Mouse (Mus musculus) right cerebral cortex, postnatal 4 days (tissue): ENCODE data around the gene Dlst.

Experiments
- DNase-seq: peaks from one replicate; pipeline ENCODE4 v3.0.0-alpha.2; 2022

Dlst gene

DNA sequence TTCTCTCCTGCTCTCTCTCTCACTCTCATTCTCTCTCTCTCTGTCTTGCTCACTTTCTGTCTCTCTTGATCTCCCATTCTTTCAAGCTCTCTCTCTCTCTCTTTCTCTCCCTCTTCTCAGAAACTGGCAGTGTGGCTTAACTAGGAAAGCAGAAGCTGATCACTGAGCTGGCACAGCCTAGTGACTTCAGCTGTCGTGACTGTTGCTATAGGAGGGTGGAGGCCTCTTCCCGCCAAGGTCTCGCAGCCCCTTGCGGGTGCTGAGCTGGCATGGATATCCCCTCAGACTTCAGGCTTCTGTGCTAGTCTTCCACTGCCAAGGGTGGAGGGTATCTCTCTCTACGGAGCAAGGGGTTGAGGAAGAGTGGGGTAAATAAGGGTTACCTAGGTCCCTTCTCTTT, 72.3 kb downstream of the Dlst start:
- DNase-seq, result no peak

DNA sequence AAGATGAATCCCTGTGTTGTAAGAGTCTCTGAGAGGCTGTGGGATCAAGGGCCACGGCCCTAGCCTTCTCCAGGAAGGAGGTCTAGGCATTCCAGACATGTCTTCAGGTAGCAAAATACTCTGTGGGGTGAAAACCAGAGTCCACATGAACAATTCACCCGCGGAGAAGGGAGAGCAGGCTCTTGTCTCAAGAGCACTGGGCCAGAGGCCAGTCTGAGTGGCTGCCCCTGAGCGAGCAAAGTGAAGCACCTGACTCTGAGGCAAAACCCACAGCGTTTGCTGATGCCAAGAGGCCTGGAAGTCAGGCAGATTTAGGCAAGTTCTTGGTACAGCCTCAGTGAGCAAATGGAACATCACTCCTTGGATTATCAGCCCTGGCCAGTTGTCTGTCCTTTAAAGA, 73.5 kb downstream of the Dlst start:
- DNase-seq, result no peak
